Mouse (Mus musculus) G1E (cell line): ENCODE data around the gene Nhlrc1. TPM values are rescaled to one million over a fixed set of nuclear protein-coding genes. Genes with fewer than 3 reads are reported as not detected.

ENCODE experiments used
- ATAC-seq: 2 replicates; pipeline ENCODE4 v1.8.0; 2016; ENCODE audit warnings: mild to moderate bottlenecking; ENCODE audit not compliant: insufficient number of reproducible peaks, poor library complexity, low FRiP score, severe bottlenecking; ENCODE audit errors: extremely low read depth
- DNase-seq: peaks from one replicate; pipeline ENCODE4 v3.0.0; 2012; ENCODE audit warnings: low spot score
- H3K27me3 ChIP-seq: 2 replicates; pipeline ENCODE4 v1.6.1; 2012; ENCODE audit warnings: mild to moderate bottlenecking, low read length, inconsistent platforms; ENCODE audit not compliant: insufficient read depth
- H3K36me3 ChIP-seq: replicated peaks from 2 replicates; pipeline ENCODE3; 2012; ENCODE audit warnings: mild to moderate bottlenecking, inconsistent platforms
- H3K4me1 ChIP-seq: 2 replicates; pipeline ENCODE4 v1.6.1; 2012; ENCODE audit warnings: low read depth, low read length, inconsistent platforms, mixed read lengths; ENCODE audit not compliant: insufficient read depth
- H3K4me3 ChIP-seq: 2 replicates; pipeline ENCODE4 v1.5.1; 2012; ENCODE audit warnings: low read depth, mild to moderate bottlenecking, inconsistent platforms, low read length, moderate library complexity, mixed read lengths
- H3K9me3 ChIP-seq: replicated peaks from 2 replicates; pipeline ENCODE4 v1.6.1; 2012; ENCODE audit warnings: inconsistent platforms
- CTCF ChIP-seq: IDR thresholded peaks from 2 replicates; pipeline ENCODE4 v1.5.1; 2012; ENCODE audit warnings: low read depth, low read length, inconsistent platforms, mixed read lengths
- GATA1 ChIP-seq: IDR thresholded peaks from 2 replicates; pipeline ENCODE4 v1.6.1; 2012; ENCODE audit warnings: borderline replicate concordance, low read length, inconsistent platforms, mixed read lengths
- GATA2 ChIP-seq: IDR thresholded peaks from 2 replicates; pipeline ENCODE4 v1.6.1; 2012; ENCODE audit warnings: low read depth, low read length, inconsistent platforms, borderline replicate concordance
- POLR2AphosphoS5 ChIP-seq: IDR thresholded peaks from 2 replicates; pipeline ENCODE4 v1.6.1; 2012; ENCODE audit warnings: low read depth, low read length, inconsistent platforms; ENCODE audit not compliant: insufficient replicate concordance
- TAL1 ChIP-seq: conservative IDR thresholded peaks from 2 replicates; pipeline ENCODE4 v1.6.1; 2012; ENCODE audit warnings: low read depth, low read length, inconsistent platforms, mixed read lengths
- polyA plus RNA-seq: library from polyadenylated mRNA; stranded (reverse); fragments of >175 nt; gene quantifications from 2 replicates; pipeline ENCODE4 v1.2.3, GENCODE M21; 2012
- total RNA-seq, 2 experiments: library from RNA; stranded (forward) in 1 of 2; stranded (reverse) in 1 of 2; fragments of 200-1000 nt in 1 of 2; fragments of >200 nt in 1 of 2; fragmentation: Nextera tagmentation in 1 of 2; gene quantifications; 2 replicates each; pipeline ENCODE4 v1.2.3; 2014 to 2017

Gene Nhlrc1
- total and polyA plus RNA-seq, 3 experiments: 0.05 TPM; not detected in 2

DNA sequence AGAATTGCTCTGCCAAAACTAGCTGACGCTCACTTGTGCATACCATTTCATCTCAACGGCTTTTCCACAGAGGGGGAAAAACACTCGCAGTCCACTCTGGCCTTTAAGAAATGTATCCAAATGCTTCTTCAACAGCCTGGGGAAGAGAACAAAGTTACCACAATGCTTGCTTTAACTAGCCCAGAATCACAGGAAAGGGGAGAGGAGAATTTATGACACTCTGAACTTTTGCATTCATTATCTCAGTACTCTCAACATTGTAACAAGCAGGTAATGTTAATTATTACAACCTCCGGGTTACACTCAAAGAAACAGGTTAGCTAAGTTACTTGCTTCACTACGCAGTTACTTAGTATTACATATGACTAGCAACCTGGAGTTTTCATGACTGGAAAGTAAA is 25.4 kb upstream of the Nhlrc1 start:
- Histone ChIP-seq H3K9me3 (no peaks in the 10 kb centered on the region), H3K4me3 (no peak overlapping the region), H3K36me3 (no peaks in the 10 kb centered on the region), H3K27me3 (0 out of 2 replicates have a peak, but pooled peaks cover 5% of the 10 kb centered on the region), H3K4me1 (peaks cover 15% of the 10 kb centered on the region)
- TF ChIP-seq GATA2 (no peak), GATA1 (no peak), CTCF (no peak), POLR2AphosphoS5 (no peak), TAL1 (no peak)
- no peak for DNase-seq
- ATAC-seq: no peak

- H3K4me3 ChIP-seq: no peak overlapping the region
- H3K36me3 ChIP-seq: no peaks in the 10 kb centered on the region
- TF ChIP-seq TAL1: no peak
- no peak for TF ChIP-seq GATA1
- no peak for TF ChIP-seq GATA2
- no peak for TF ChIP-seq POLR2AphosphoS5
- no peak for TF ChIP-seq CTCF
- H3K9me3 ChIP-seq: no peaks in the 10 kb centered on the region
- no peak for ATAC-seq
- H3K27me3 ChIP-seq: peaks cover 10% of the 10 kb centered on the region
- DNase-seq: no peak
- peaks cover 6% of the 10 kb centered on the region for H3K4me1 ChIP-seq
Observed at GRCm38 (mm10) chr13:47037946-47038345, 23.3 kb upstream of the Nhlrc1 start.

DNA sequence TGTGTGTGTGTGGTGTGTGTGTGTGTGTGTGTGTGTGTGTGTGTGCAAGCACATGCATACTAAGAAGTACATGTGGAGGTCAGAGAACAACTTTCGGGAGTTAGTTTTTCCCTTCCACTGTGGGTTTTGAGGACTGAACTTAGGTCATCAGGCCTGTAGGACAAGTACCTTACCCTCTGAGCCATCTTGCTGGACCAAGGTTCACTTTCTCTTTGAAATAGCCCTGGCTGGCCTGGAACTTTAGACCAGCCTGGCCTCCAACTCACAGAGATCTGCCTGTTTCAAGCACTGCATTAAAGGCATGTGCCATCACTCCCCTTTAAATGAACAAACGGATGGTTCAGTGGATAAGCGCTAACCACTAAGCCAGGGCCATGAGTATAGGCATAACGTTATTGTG is 19.0 kb upstream of the Nhlrc1 start:
- ATAC-seq: no peak

GRCm38 (mm10) chr13:47030376-47031107 is 15.9 kb upstream of the Nhlrc1 start:
- TF ChIP-seq POLR2AphosphoS5: no peak
- TF ChIP-seq CTCF: no peak
- no peak for TF ChIP-seq GATA2
- no peak for TF ChIP-seq TAL1
- TF ChIP-seq GATA1: no peak
- H3K4me1 ChIP-seq: no peaks in the 10 kb centered on the region
- ATAC-seq: no peak

More for the DNA sequence above, 19.0 kb upstream of the Nhlrc1 start:
- TF ChIP-seq GATA1 (no peak), POLR2AphosphoS5 (no peak), CTCF (no peak), GATA2 (no peak), TAL1 (no peak)
- Histone ChIP-seq H3K27me3 (peaks cover 13% of the 10 kb centered on the region), H3K36me3 (no peaks in the 10 kb centered on the region), H3K4me3 (no peak overlapping the region), H3K9me3 (no peaks in the 10 kb centered on the region), H3K4me1 (no peaks in the 10 kb centered on the region)
- no peak for DNase-seq

DNA sequence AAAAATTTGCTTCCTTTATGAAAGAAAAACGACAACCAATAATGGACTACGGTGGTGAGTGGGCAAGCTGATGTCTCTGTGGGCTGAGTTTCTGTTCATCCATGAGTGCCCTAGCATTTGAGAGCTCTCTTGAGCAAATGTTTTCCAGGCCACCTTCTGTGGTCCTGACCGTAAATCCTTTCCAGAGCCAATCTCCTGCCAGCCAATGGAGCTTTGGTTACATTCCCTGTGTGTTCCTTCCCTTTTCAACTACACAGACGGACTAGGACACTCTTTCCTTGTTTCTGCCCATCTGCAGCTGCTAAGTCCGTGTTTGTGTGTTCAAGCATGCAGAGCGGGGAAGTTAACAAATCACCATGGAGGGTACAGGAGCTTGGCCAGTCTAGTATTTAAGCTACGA is 6.1 kb upstream of the Nhlrc1 start:
- H3K36me3 ChIP-seq: no peaks in the 10 kb centered on the region
- H3K9me3 ChIP-seq: no peaks in the 10 kb centered on the region
- ATAC-seq (no peak), DNase-seq (no peak)
- no peak overlapping the region for H3K4me3 ChIP-seq
- TF ChIP-seq CTCF: no peak
- no peak for TF ChIP-seq GATA2
- no peak for TF ChIP-seq POLR2AphosphoS5
- TF ChIP-seq GATA1: no peak
- TF ChIP-seq TAL1: no peak
- peaks cover 2% of the 10 kb centered on the region; the same call in 1 of the 2 replicates for H3K27me3 ChIP-seq
- H3K4me1 ChIP-seq: no peaks in the 10 kb centered on the region

More at GRCm38 (mm10) chr13:47030376-47031107, 15.9 kb upstream of the Nhlrc1 start:
- DNase-seq: no peak
- Histone ChIP-seq H3K36me3 (no peaks in the 10 kb centered on the region), H3K4me3 (no peak overlapping the region), H3K9me3 (no peaks in the 10 kb centered on the region), H3K27me3 (peaks cover 9% of the 10 kb centered on the region)

GRCm38 (mm10) chr13:47019774-47020173 is 5.1 kb upstream of the Nhlrc1 start:
- H3K4me1 ChIP-seq: no peaks in the 10 kb centered on the region

More at GRCm38 (mm10) chr13:47019774-47020173, 5.1 kb upstream of the Nhlrc1 start:
- ATAC-seq: no peak
- TF ChIP-seq POLR2AphosphoS5 (no peak), CTCF (no peak), TAL1 (no peak), GATA1 (no peak), GATA2 (no peak)
- Histone ChIP-seq H3K9me3 (no peaks in the 10 kb centered on the region), H3K27me3 (peaks cover 2% of the 10 kb centered on the region; the same call in 1 of the 2 replicates), H3K36me3 (no peaks in the 10 kb centered on the region), H3K4me3 (no peak overlapping the region)
- no peak for DNase-seq
